Mouse (Mus musculus) adrenal gland, postnatal 14 days (tissue): Measurements from ENCODE around the gene Ero1lb. TPM values are rescaled to one million over a fixed set of nuclear protein-coding genes. Genes with fewer than 3 reads are reported as not detected.

Experiments
- DNase-seq: peaks from one replicate; pipeline ENCODE4 v3.0.0; 2021; ENCODE audit warnings: mixed read lengths
- long read RNA-seq, 2 experiments: library from polyadenylated mRNA; stranded (forward); transcript quantifications; one replicate each; pipeline ENCODE4 v2.0.0; 2021
- total RNA-seq: library from RNA; stranded (reverse); gene quantifications from 2 replicates; pipeline ENCODE4 v1.2.3, GENCODE M21; 2021

Ero1lb gene
- total RNA-seq, result 13.6 and 15.0 TPM in 2 replicates
- long read RNA-seq, experiment 1, partial matches to known transcripts, result 0 of 6 reads
- long read RNA-seq, experiment 1, other reads (novel, unspliced or antisense), result 6 of 6 reads
- long read RNA-seq, experiment 2, partial matches to known transcripts, result 0 of 6 reads
- long read RNA-seq, experiment 2, other reads (novel, unspliced or antisense), result 6 of 6 reads

DNA sequence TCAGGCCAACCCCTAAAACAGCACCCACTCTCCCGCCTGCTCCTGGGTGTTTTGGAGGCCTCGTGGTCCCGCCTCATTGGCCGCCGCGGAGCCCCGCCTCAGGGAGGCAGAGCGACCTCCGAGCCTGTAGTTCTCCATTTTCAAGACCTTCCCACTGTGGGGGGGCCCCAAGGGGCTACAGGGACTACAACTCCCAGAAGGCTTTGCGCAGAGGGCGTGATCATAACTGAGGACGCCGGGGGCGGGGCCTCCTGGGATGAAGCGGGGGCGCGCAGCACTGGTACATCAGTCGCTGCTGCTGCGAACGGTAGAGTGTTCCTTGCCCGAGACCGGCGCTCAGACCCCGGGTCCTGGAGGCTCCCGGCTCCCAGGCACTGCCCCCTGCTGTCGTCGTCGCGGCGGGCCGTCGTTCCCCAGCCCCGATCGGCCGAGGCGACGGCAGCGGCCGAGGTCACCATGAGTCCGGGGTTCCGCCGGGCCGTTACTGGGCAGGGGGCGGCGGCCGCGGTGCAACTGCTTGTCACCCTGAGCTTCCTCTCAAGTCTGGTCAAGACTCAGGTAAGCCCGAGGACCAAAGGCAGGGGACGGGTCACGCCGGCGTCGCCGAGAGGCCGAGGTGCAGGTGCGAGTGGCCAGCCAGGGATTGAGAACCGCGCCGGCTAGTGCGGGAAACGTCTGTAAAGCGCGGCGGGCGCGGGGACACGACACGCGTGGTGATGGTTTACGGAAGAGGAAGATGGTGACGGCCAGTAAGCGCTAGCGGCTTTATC lies at the start of gene Ero1lb:
TSS of gene Ero1lb (plus strand) at position 254 of the 770 bp plus-strand sequence.
- DNase-seq, result peak; percentile 99

DNA sequence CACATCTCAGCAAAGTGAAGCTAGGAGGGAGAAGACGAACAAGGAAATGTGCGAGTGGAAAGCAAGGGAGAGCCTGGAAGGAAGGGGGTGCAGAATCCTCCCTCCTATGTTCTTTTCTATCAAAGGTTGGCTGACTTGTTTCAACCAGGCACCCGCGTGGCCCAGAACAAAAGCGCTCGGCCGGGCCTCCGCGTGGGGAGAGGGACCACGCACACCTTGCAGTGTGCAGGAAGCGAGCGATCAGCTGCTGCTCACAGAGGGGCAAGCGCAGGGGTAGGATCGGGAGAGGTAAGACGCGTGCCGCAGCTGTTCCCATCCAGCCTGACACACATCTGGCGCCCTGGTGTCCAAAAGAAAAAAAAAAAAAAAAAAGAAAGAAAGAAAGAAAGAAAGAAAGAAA lies 46.3 kb upstream of the Ero1lb start:
- no peak for DNase-seq

DNA sequence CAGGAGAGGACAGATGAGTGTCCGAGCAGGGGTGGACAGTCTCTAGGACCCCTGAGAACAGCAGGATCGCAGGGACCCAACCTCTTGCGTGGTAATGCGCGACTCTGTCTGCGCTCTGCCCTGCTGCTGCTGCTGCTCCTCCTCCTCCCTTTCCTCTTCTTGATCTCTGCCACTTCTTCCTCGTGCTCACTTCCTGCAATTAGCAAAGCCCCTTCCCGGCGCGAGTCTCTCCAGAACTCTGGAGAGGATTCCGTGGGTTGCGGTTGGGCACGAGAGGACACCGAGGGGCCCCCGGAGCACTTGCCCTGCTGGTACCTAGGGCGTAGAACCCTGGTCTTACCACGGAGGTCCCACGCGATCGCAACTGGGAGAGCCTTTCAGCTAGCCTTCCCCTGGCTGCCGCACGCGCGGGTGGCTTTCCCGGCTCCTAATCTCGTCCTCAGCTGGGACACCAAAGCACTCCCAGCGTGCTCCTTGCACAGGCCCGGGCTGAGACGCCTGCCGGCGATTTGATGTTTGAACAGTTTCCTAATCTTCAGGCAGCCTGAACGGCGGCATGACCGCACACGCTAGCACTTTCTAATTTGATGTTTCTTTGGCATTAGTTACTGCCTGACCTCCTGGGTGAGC lies 45.6 kb upstream of the Ero1lb start, which contains the start of gene Edaradd:
TSS of gene Edaradd (minus strand) at position 484 of the 630 bp plus-strand sequence.
- DNase-seq, result peak; percentile 79

DNA sequence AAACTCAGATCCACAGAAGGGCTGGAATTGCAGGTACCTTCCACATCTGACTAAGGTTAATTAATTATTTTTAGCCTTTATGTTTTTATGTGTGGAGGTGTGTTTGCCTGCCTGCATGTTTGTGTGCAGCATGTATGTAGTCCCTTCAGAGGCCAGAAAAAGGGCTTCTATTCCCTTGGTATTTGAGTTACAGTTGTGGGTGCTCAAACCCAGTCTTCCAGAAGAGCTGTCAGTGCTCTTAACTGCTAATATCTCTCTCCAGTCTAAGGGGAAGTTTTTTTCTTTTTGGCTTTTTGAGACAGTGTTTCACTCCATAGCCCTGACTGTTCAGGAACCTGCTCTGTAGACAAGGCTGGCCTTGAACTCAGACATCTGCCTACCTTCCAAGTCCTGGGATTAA lies 43.3 kb upstream of the Ero1lb start:
- DNase-seq, result no peak

DNA sequence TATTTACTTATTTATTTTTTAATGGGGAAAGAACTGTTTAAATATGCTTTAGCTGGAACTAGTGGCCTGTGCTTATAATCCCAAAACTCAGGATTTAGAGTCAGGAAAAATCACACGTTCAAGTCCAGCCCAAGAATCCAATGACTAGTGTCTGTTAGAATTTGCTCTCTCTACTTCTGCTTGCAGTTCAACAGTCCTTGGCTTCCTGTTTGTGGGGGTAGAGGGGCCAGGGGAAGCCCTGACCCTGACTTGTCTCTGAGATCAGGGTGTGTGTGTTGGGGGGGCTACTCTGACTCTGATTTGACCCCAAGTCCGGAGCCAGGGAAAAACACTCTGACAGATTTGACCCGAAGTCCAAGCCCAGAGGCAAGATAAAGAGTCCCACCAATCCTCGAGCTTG lies 40.0 kb upstream of the Ero1lb start:
- DNase-seq, result no peak

DNA sequence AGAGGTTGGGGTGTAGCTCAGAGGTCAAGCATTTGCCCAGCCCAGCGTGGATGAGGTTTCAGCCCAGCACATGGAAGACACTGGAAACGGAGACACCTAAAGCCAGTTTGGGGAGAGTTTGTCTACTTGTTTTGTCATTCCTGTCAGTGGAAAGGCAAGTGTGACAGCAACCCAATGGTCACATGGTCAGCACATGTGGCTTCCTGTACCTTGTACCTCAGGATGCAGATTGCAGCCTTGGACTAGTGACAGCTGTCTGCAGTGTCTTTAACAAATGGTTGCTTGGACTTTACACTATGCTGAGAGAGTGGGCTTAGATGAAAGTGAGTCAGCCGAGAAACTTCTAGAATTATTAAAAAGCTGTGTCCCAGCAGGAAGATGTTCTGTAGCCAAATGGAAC lies 31.0 kb upstream of the Ero1lb start:
- no peak for DNase-seq

DNA sequence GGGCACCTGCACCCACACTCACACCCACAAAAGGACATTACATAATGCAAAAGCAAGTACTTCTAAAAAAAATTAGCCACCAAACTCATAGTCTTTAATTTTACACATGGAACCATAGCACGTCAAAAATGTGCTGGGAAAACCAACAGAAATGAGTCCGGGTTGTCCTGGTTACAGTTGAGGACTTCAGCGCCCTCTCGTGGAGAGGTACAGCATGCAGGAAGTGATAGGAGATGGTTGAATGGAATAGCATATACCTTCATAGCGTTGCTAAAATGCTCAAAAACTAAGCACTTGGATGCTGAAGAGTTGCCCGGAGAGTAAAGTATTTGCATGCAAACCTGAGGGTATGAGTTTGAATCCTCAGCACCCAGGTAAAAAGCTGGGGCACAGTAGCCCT lies 27.7 kb upstream of the Ero1lb start:
- peak; percentile 73 for DNase-seq

DNA sequence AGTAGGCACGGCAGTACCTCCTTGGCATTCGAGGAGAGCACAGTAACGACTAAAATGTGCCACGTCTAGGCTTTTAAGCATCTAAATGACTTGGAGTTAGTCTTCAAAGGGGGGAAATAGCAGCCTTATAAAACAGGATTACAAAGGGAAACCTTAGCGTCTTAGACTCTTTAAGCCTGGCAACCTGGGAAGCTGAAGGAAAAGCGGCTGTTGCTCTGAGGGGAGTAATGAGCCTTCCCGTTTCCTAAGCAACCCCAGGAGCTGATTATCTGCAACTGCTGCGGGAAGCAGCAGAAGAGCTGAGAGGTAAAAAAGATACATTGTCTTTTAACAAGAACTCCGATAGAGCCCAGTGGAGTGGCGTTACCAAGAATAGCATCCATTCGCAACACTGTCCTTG lies 26.0 kb upstream of the Ero1lb start:
- DNase-seq, result no peak

DNA sequence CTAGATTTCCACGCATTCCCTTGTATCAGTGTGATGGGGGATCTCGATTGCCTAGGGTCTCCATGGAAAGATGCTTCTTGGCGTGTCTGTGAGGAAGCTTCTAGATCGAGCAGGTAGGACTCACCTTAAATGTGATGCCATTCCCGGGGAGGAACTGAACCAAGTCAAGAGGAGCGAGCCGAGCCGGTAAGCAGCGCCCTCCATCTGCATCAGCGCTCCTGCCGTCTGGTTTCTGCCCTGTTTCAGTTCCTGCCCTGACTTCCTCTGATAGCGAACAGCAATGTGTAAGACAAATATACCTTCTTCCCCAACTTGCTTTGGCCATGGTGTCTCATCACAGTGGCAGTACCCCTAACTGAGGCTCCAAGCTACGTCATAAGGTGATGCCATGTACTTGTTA lies 25.6 kb upstream of the Ero1lb start:
- no peak for DNase-seq

DNA sequence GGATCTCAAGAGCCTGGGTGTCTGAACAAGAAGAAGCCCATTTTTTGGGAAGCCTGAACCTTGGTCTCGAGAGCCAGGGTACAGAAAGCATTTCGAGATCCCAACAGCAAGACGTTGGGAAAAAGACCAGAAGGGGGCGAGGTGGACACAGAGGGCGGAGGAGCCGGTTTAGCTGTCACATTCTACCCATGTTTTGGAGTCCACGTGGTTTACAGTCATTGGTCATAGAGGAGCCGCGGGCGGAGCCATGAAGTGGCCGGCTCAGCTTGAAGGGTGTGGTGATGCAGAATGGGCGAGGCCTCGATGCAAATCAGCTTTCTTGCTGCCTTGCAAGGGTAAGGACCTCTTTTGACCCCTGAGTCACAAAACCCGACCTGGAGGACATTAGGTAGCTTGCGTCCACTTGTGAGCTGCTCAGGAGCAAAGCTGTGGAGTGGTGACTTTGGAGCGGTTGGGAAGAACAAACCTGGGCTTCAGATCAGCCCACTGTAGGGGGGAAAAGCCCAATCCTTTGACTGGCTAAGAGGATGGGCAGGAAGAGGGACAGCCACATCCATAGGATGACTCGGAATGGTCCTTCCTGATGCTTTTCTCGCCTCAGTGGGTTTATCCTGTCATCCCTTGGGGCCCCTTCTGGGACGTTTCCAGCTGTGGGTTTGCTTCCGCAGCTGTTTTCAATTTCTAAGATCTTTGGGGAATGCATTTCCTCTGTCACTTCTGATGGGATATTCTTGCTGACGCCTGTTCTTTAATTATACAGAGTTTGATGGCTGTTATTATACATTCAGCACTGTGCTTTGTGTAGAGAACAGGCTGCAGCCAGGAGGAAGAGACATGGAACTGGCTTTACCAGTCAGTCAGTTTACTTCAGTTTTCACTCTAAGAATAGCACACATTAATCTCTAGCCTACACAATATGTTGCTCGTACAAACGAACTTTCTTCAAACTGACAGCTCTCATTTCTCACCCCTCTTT lies 23.4 kb upstream of the Ero1lb start:
- DNase-seq, result peak; percentile 85

DNA sequence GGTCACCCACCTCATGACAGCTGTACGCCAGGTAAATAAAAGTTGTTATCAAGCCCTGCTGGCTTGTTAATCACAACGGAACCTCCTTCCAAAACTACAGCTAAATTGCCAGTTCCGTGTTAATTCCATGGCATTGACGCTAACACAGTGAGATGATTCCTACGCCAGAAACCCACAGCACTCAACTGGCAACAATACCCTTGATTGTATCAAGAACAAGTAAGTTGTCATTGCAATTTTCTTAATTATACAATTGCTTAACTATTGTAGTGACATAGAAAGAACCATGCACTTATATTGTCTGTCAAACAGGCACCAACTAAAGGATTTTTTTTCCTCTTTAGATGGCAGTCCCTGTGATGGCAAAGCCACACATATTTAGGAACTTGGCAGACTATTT lies 22.4 kb upstream of the Ero1lb start:
- DNase-seq, result no peak

DNA sequence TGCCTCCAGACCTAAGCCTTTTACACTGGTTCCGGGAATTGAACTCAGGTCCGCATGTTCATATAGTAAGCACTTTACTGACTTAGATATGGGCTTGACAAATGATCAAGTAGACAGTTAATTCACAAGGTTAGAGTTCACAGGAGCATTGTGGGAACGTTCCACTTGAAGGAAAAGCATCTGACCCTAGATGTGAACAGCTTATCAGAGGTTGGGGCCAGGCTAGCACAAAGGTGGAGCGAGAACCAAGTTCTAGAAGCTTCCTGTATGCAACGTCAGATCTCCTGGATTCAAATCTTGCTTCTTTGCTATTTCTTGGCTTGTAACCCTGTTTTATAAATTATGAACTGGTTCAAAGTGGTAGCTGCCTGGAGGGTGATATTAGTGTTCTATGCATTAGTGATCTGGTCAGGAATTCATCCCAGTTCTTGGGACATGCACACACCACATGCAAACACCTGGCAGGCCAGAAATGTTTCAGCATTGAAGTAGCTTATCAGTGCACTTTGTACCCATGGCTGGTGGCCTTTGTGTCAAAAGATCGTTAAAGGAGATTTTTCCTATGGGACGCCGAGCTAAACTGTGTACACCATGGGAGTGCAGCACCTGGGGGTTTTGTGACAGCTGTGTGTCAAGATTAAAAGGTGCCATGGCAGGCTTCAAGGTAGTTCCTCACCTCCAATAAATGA lies 21.6 kb upstream of the Ero1lb start:
- DNase-seq, result no peak

DNA sequence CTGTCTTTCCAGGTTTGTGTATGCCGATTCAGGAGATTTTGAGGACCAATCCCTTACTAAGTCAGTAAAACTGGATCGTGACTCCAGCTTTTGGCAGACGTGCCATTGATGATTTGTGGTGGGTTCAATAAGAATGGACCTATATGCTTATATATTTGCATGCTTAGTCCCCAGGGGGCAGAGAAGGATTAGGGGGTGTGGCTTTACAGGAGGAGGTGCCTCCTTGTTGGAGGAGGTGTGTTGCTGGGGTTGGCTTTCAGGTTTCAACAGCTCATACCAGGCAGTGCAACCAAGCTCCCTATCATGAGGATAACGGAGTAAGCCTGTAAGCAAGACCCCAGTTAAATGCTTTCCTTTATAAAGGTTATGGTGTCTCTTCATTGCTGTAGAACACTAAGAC lies 11.5 kb upstream of the Ero1lb start:
- DNase-seq, result no peak

DNA sequence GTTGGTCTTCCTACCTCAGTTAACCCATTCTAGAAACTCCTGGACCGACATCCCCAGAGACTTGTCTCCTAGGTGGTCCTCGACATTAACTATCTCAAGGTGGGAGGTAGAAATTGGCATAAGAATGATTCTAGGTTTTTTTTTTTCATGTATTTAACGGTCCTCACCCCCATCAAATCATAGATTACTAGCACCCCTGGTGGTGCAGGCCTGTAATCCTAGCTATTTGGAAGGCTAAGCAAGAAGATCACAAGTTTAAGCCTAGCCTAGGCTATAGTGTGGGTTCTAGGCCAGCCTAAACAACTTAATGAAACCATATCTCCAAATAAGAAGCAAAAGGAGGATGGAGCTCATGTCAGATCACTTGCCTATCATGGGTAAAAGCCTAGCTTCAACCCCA lies 6.6 kb upstream of the Ero1lb start:
- no peak for DNase-seq

DNA sequence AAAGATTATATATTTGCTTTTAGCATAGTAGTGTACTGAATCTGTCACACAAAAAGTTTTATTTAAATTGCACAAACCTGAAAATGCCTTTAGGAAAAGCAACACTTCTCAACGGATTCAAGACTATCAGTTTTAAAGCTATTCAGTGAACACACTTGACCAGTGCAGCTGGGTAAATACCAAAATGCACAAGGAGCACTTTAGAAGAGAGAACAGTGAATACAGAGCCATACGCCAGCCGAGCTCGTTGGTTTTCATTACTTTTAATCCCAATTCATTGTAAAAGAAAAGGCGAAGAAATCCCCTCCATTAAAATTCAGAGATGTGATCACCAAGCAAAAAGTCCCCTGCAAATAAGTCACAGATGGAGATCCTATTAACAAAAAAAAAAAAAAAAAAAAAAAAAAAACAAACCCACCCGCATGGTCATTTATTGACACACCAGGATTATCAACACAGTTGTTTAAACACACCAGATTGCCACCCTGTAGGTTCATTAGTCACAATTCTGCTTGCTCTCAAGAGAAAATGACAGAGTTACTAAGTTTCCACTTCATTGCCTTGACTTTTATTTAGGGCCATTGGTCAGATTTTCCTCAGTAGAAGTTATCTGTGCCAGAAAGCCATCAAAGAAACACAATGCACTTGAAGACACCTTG lies 6.1 kb upstream of the Ero1lb start:
- no peak for DNase-seq

DNA sequence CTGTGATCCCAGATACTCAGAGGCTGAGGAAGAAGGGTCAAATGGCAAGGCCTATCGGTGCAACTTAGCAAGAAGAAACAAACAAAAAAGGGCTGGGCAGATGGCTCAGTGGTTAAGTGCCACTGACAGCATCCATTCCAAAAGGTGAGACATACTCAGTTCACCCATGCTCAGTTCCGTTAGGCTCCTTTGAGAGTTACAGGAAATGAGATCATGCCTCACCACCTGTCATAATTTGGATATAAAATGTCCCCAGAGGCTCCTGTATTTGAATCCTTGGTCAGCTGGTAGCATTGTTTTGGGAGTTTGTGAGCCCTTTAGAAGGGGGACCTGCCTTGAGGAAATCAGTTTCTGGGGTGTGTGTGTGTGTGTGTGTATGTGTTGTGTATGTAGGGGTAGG lies 3.9 kb upstream of the Ero1lb start:
- no peak for DNase-seq

DNA sequence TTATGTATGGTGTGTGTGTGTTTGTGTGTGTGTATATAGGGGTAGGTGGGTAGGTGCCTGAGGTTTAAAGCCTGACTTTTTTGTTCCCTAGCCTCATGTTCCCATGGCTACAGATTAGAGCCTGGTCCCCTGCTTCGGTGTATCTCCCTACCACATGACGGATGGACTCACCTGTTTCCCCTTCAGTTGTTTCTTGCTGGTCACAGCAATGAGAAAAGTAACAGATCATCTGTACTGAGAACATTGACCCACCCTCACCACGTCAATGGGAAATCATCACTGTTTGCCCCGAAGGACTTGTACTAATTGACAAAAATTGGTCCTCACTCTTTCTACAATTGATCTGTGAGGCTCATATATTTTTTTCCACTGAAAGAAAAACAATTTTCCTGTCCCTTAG lies 3.4 kb upstream of the Ero1lb start:
- no peak for DNase-seq

DNA sequence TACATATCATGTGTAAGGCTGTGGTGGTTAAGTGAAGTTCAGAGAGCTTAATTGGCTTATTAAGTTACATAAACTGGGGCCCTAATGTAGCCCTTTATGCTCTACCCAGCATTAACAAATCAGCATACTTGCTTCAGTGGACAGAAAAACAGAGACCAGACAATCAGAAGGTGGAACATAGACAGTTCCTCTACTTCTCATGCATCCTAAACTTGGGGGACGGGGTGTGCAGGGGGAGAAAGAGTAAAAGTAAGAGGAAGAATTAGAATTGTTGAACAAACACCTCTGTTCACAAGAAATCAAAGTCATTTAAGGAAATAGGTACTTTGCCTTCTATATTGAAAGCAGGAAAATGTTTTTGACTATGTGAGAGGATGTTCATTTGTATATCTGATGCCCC lies 2.3 kb downstream of the Ero1lb start:
- DNase-seq, result no peak

DNA sequence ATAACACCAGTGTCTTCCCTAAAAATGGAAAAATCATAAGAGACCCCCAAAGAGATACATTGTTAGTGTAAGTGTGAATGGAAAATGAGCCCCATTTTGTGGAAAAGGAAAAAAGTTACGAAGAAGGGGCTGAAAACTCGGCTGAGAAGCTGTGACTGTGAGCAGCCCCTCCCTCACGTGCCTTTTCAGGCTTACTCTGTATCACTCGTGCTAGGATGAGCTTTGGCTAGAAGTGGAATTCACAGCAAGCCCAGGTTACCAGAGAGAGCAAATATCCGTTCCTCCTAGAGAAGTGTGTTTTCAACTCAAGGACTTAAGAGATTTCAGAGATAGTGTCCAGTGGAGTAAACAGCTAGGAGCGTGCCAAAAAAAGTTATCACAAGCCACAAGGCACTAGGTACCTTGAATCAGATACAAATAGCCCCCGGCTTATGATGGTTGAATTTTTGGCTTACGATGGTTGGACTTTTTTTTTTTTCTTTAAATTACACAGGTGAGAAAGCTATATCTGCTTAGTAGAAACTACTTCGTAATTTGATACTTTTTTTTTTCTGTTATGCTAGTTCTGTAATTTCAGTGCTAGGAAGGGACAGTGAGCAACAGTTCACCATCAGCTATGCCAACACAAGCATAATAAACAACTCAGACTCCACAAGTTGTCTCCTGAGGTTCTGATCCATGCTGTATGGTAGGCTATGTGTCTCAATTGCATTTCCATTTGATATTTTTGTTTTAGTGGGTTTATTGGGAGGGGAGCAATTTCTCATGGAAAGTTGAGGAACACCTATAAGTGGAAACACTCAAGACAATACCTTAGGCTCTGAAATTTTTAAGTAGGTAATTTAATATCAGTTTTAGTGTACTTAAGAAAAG lies 3.2 kb downstream of the Ero1lb start:
- DNase-seq, result no peak

DNA sequence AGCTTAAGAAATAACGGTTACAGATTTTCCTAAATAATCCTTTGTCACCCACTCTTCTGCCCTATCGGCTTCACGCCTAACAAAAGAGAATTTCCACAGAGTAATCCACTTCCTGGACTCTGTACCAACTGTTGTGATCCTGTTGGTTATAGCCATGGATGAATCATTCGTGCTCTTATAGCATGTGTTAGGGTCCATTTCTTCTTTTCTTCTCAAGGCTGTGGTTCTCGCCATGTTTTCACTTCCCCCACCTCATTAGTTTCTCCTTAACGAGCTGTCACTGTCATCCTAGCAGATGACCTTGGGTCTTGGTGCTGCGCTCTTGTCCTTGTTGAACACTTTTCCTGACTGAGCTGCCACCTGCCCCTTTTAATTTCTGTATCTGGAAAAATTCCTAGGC lies 4.1 kb downstream of the Ero1lb start:
- no peak for DNase-seq
